Mouse (Mus musculus): ENCODE measurements around the gene Dpep3.

The Dpep3 gene

GRCm38 (mm10) chr8:105935105-105935504, 44.1 kb downstream of the Dpep3 start:
- 78% methylated on average over 6 of the region's 6 CpGs for WGBS

- WGBS = 92% methylated on average over 2 of the region's 2 CpGs
Measured at GRCm38 (mm10) chr8:105933762-105934161, 45.5 kb downstream of the Dpep3 start, which contains the start of gene Ctrl. Gene Ctrl, minus strand, starts transcription at chr8:105933862.

- 95% methylated on average over 11 of the region's 11 CpGs for WGBS
Measured at GRCm38 (mm10) chr8:105932525-105932924, 46.7 kb downstream of the Dpep3 start.

GRCm38 (mm10) chr8:105931271-105931670, 48.0 kb downstream of the Dpep3 start:
- WGBS = 51% methylated on average over 3 of the region's 3 CpGs

- WGBS = 18% methylated on average over 8 of the region's 8 CpGs
Measured at GRCm38 (mm10) chr8:105930602-105931001, 48.6 kb downstream of the Dpep3 start.

GRCm38 (mm10) chr8:105925123-105925522, 54.1 kb downstream of the Dpep3 start:
- 53% methylated on average over 3 of the region's 3 CpGs for WGBS
